Mouse (Mus musculus): ENCODE measurements at regions not wholly inside any gene's neighbourhood (a gene's known extent, or its start where the extent isn't known, plus 50 kb on each side); places are given as distances from the start of the nearest gene placed in this dataset.

GRCm38 (mm10) chr2:79585022-79585774 is 50.0 kb upstream of the Itprid2 start:
- TF ChIP-seq CTCF (IDR thresholded peaks at IDR 0.05; ENCODE audit: extremely low read depth, insufficient read length, insufficient replicate concordance, low read depth, low read length) (no peak), POLR2A (IDR thresholded peaks at IDR 0.05; ENCODE audit: low read depth, low read length) (no peak)
